Mouse (Mus musculus) CH12.LX (cell line): ENCODE results near the gene Ubtfl1.
"Not testable (repeated sequence)": the region's sequence is repeated elsewhere in the genome, so short reads cannot be mapped to it uniquely, and the experiment has no call there.

ENCODE experiments used
- BHLHE40 ChIP-seq: IDR thresholded peaks from 2 replicates; pipeline ENCODE4 v1.6.1; 2011; ENCODE audit warnings: mild to moderate bottlenecking, low read depth, low read length, improper control_type of control experiment
- CTCF ChIP-seq, 2 experiments: IDR thresholded peaks in 1 of 2; conservative IDR thresholded peaks in 1 of 2; 2 replicates each; pipeline ENCODE4 v1.5.1; 2011 to 2012; ENCODE audit warnings: low read depth in 2 of 2, low read length in 2 of 2, improper control_type of control experiment in 1 of 2, inconsistent platforms in 1 of 2, mild to moderate bottlenecking in 1 of 2, moderate library complexity in 1 of 2
- E2F4 ChIP-seq: IDR thresholded peaks from 2 replicates; pipeline ENCODE4 v1.6.1; 2011; ENCODE audit warnings: low read depth, low read length, improper control_type of control experiment; ENCODE audit not compliant: insufficient replicate concordance
- ELF1 ChIP-seq: IDR thresholded peaks from 2 replicates; pipeline ENCODE4 v1.6.1; 2014; ENCODE audit warnings: low read depth, mild to moderate bottlenecking, inconsistent platforms, low read length, improper control_type of control experiment
- EP300 ChIP-seq: IDR thresholded peaks from 2 replicates; pipeline ENCODE4 v1.6.1; 2011; ENCODE audit warnings: low read length, improper control_type of control experiment
- MAFK ChIP-seq: IDR thresholded peaks from 2 replicates; pipeline ENCODE4 v1.6.1; 2011; ENCODE audit warnings: low read length, improper control_type of control experiment; ENCODE audit not compliant: insufficient replicate concordance
- MEF2A ChIP-seq: IDR thresholded peaks from 2 replicates; pipeline ENCODE4 v1.6.1; 2014; ENCODE audit warnings: low read depth, mild to moderate bottlenecking, inconsistent platforms, low read length, improper control_type of control experiment, borderline replicate concordance
- NELFE ChIP-seq: IDR thresholded peaks from 2 replicates; pipeline ENCODE4 v1.6.1; 2011; ENCODE audit warnings: low read depth, low read length, improper control_type of control experiment
- NRF1 ChIP-seq: IDR thresholded peaks from 2 replicates; pipeline ENCODE4 v1.6.1; 2014; ENCODE audit warnings: low read depth, mild to moderate bottlenecking, inconsistent platforms, low read length, improper control_type of control experiment, moderate library complexity
- POLR2A ChIP-seq: IDR thresholded peaks from 2 replicates; pipeline ENCODE4 v1.6.1; 2011; ENCODE audit warnings: low read depth, mild to moderate bottlenecking, improper control_type of control experiment, low read length
- RAD21 ChIP-seq: IDR thresholded peaks from 2 replicates; pipeline ENCODE4 v1.6.1; 2011; ENCODE audit warnings: low read depth, mild to moderate bottlenecking, low read length, improper control_type of control experiment, moderate library complexity
- SMC3 ChIP-seq: IDR thresholded peaks from 2 replicates; pipeline ENCODE4 v1.6.1; 2011; ENCODE audit warnings: low read depth, low read length, improper control_type of control experiment
- USF2 ChIP-seq: conservative IDR thresholded peaks from 2 replicates; pipeline ENCODE4 v1.6.1; 2011; ENCODE audit warnings: low read depth, low read length, improper control_type of control experiment

- TF ChIP-seq CTCF (conservative IDR thresholded peaks at IDR 0.05 in 1 of 2, IDR thresholded peaks at IDR 0.05 in 1 of 2; ENCODE audit: low read depth in 2 of 2, low read length in 2 of 2); MEF2A; ELF1; SMC3; MAFK; E2F4; NELFE; NRF1; POLR2A; EP300; RAD21; BHLHE40; USF2: not testable (repeated sequence)
Observed at GRCm38 (mm10) chr9:18373026-18373425, 31.2 kb upstream of the Ubtfl1 start.
